Mouse (Mus musculus): Measurements from ENCODE around the gene Pnkp.
A peak's percentile ranks its signal among the peaks of the same experiment; 100 is the strongest.

Gene Pnkp

DNA sequence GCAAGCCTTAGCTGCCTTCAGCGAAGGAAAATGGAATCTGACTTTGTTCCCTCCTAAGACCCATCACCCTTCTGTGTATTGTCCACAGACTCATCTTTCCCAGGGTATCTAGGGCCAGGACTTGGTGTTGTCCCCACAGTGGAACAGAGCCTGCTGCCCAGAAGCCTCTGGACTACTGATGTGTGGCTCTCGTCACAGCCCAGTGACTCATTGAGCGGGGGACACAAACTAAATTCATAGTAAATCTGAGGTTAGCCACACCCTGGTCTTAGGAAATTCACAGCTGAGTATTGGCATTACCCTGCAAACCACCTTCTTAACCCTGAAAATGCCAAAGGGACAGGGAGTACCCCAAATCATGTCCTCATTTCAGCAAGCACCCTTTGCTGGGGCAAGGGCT, 30.2 kb upstream of the Pnkp start:
- no peak for DNase-seq (ENCODE audit: low read depth, low spot score)

DNA sequence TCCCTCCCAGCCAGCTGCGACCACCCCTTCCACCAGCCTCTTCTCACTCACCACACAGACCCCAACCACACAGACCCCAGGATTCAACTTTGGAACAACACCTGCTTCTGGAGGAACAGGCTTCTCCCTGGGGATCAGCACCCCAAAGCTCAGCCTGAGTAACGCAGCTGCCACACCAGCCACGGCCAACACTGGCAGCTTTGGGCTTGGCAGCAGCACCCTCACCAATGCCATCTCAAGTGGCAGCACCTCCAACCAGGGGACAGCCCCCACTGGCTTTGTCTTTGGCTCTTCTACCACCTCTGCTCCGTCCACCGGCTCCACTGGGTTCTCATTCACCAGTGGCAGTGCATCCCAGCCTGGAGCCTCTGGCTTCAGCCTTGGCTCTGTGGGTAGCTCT, 28.2 kb upstream of the Pnkp start:
- DNase-seq (ENCODE audit: low read depth, low spot score) = no peak

- DNase-seq (ENCODE audit: low read depth, low spot score) = no peak
These were observed 24.2 kb upstream of the Pnkp start for GRCm38 (mm10) chr7:44832763-44833162.

DNA sequence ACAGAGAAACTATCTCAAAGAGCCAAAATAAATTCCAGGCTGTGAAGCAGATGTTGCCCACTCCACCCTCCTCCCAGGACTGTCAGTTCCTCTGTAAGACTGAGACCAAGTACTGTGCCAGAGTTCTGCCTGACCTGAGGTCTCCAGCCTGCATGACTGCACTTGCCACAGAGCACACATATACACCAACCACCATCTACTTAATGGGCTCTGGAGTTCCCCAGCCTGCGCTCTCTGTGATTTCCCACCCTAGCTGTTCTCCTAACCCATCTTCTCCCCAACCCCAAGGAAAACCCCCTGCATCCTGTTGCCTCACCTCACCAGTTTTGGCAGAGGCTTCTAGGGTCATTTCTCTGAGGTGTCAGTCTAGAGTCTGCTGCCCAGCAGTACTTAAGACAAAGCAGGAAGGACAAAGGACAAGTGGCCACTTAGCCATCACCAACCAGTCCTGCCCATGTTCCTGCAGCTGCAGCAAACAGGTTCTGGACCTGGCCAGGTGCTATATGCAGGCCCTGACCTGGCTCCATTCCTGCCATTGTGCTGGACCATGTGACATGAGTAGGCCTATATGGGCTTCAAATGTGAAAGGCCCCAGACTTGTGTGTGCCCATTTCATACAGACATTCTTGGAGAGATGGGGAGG, 21.4 kb upstream of the Pnkp start:
- DNase-seq (ENCODE audit: low read depth, low spot score) = no peak

DNA sequence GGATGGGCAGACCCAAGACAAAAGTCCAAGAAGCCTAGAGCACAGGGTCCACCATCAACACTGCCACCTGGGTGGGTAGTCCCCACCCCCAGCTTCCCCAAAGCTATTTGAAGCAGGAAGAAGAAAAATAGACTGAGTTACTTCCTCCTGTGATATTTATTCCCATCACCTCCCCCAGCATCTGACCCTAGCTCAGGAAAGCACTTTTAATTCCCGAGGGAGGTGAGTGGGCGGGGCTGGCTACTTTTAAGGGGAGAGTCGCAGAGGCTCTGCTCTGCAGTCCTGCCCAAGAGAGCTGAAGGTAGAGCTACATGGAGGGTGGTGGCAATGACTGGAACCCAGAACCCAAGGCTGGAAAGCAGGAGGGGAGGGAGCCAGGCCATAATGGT, 20.9 kb upstream of the Pnkp start:
- no peak for DNase-seq (ENCODE audit: low read depth, low spot score)

- no peak for DNase-seq (ENCODE audit: low read depth, low spot score)
These were observed 20.4 kb upstream of the Pnkp start for GRCm38 (mm10) chr7:44836423-44837053.

GRCm38 (mm10) chr7:44838073-44838472, 18.9 kb upstream of the Pnkp start:
- DNase-seq (ENCODE audit: low read depth, low spot score) = no peak

- no peak for DNase-seq (ENCODE audit: low read depth, low spot score)
These were observed 17.8 kb upstream of the Pnkp start for GRCm38 (mm10) chr7:44839171-44839490.

DNA sequence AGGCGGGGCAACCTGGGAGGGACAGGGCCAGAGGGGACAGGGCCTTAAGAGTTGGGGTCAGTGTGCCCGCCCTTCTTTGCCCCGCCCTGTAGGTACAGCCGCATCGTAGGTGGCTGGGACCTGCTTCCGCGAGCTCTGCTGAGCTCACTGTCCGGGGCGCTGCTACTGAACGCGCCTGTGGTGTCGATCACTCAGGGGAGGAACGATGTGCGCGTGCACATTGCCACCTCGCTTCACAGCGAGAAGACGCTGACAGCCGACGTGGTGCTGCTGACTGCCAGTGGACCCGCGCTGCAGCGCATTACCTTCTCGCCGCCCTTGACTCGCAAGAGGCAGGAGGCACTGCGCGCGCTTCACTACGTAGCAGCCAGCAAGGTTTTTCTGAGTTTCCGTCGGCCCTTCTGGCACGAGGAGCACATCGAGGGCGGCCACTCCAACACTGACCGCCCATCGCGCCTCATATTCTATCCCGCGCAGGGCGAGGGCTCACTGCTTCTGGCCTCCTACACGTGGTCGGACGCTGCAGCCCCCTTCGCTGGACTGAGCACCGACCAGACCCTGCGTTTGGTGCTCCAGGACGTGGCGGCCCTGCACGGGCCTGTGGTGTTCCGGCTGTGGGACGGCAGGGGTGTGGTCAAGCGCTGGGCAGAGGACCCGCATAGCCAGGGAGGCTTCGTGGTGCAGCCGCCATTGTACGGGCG, 17.3 kb upstream of the Pnkp start:
- no peak for DNase-seq (ENCODE audit: low read depth, low spot score)

GRCm38 (mm10) chr7:44840426-44840825, 16.5 kb upstream of the Pnkp start:
- no peak for DNase-seq (ENCODE audit: low read depth, low spot score)

GRCm38 (mm10) chr7:44841825-44842463, 15.0 kb upstream of the Pnkp start:
- no peak for DNase-seq (ENCODE audit: low read depth, low spot score)

DNA sequence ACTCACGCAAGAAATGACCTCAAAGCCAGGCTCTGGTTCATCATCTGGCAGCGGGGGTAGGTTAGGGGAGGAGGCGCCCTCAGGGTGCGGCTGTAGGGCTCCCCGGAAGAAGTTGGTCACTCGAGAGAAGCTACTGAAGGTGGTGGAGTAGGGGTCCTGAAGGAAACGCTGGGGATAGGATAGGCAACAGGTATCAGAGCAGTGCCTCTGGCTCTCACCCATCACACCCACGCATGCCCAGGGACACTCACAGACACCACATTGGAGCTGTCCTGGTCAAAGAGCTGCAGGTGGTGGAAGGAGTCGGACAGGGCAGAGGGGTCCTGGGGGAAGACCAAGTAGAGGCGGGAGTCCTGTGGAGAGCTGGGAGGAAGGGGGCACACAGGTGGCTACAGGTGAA, 11.9 kb upstream of the Pnkp start:
- DNase-seq (ENCODE audit: low read depth, low spot score) = no peak

DNA sequence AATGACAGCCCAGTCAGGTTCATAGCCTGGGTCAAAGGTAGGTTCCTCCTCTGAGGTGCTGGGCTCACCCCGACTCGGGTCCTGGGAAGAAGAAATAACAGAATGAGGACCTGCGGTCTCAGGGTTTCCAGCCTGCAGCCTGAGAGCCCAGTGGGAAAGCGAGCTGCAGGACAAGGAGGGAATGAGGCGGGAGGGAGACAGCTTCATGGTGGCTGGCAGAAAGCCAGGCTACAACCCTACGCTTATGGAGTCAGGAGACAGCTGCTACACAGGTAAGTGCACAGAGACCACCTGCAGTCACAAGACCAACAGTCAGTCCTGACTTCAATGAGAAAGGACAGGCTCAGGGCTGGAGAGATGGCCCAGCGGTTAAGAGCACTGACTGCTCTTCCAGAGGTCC, 10.1 kb upstream of the Pnkp start:
- no peak for DNase-seq (ENCODE audit: low read depth, low spot score)

GRCm38 (mm10) chr7:44847772-44848171, 9.2 kb upstream of the Pnkp start:
- DNase-seq (ENCODE audit: low read depth, low spot score) = no peak

DNA sequence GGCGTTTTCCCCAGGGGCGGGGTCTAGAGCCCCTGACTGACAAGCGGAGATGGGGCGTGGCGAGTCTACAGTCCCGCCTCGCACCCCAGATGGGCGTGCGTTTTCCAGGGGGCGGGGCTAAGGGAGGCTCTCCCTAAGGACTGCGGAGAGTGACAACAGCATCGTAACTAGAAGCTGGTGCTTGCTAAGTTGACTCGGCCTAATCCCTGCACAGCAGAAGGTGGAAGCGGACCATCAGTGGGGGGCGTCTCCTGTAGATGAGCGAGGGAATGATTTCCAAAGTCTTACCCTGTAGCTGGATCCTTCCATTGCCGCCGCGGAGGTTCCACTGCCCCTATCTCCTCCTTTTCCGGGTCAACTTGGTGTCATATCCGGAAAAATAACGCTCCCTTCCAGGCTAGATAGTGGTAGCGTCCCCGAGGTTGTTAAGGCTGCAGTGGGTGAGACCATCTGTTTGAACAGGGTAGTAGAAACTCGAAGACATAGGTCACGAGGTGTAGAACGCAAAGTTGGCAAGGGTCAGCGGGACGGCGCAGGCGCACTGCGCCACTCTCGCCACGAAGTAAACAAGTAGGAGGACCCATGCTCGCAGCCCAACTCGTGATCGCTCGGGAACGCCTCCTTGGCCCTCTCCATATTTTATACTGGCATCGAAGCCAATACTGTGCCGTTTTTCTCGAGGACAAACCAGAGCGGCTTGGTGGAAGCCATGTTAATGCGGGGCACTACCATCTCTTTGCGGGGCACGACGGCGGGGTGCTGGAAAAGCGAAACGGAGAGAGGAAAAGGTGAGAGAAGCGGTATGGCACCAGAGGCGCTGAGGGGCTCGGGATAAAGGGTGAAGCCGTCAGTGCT, 8.2 kb upstream of the Pnkp start, which contains the start of the genes Akt1s1 and Tbc1d17:
TSS of gene Akt1s1 (plus strand) at position 431 of the 855 bp plus-strand sequence.
TSS of gene Tbc1d17 (minus strand) at position 519 of the 855 bp plus-strand sequence.
- DNase-seq (ENCODE audit: low read depth, low spot score) = peak; percentile 100

DNA sequence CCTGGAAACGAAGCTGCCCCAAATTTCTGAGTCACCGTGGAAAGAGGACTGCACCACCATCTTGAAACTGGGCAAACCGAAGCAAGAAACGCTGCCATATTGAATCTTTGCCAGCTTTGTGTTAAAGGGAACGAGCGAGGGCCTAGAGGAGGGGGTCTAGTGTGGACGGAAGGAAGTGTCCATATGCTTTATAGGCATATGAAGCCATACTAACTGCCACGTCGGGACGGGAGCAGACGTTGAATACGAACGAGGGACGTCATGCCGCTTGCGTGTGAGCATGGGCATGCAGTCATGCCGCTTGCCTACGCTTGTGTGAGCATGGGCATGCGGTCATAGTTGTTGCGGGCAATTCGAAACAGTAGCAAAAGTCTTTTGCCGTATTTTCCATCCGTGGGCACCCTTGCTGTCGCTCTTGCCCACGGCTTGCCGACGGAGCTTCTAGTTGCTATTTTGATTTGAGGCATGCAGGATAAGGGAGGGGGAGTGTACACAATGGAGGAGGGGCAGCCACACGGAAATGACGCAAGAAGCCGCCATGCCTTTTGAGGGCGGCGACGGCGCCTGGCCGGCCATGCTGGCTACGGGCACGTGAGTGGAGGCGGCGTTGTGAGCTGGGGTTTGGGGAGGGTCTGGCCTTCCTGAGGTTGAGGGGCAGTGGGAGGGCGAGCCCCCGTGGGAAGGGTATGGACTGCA, 7.4 kb upstream of the Pnkp start:
- DNase-seq (ENCODE audit: low read depth, low spot score) = peak; percentile 97

DNA sequence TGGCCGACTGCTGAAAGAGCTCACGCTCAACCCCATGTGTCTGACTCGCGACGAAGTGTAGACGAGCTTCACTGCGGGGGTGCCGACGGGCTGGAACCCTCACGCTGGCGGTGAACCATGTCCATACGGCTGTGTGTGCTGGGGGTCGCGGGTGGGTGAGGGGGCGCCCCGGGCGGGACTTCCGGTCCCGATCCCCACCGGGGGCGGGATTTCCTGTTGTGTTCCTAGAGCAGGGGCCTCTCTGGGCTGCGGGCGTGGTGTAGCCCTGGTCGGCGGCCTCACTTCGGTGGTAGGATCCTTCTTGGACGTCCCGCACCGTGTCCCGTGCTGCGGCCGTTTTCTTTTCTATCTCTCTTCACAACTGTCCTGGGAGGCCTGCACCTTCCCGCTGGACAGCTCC, 6.8 kb upstream of the Pnkp start:
- DNase-seq (ENCODE audit: low read depth, low spot score) = no peak

- no peak for DNase-seq (ENCODE audit: low read depth, low spot score)
These were observed 5.9 kb upstream of the Pnkp start for GRCm38 (mm10) chr7:44850789-44851624.

DNA sequence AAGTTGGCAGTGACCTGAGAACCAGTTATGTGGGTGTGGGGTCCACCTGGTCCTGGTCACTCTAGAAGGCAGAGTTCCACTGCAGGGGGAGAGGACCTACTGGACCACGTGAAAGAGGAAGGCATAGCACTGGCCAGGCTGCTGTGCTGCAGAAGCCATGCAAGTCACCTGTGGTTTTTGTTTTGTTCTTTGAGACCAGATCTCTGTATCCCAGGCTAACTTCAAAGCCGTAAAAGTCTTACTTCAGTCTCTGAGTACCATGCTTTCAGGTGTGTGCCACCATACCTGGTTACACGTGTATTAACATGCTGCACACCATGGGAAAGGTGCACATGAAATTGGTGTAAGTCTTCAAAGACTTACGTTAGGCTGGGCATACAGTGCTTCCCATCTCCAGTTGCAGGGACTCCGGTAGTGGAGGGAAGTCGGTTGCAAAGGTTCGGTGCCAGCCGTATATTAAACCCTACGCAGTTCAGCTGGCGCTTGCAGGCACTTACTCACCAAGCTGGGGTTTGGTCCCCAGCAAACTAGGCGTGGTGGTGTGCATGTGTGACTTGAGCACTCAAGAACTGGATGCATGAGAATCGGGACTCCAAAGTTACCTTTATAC, 5.2 kb upstream of the Pnkp start:
- no peak for DNase-seq (ENCODE audit: low read depth, low spot score)

Data from telencephalon, adult 2 months (tissue).